Mouse (Mus musculus): Measurements from ENCODE around the gene Hist1h2an. TPM values are rescaled to one million over a fixed set of nuclear protein-coding genes. Genes with fewer than 3 reads are reported as not detected.
A peak's percentile ranks its signal among the peaks of the same experiment; 100 is the strongest.
"Not testable (repeated sequence)": the region's sequence is repeated elsewhere in the genome, so short reads cannot be mapped to it uniquely, and the experiment has no call there.

Hist1h2an gene
- total and polyA plus RNA-seq, 3 experiments = 8.6 to 1,740 (median 1,204) TPM

- Histone ChIP-seq H3K4me1 (ENCODE audit: control insufficient read depth in 1 of 2, insufficient read depth in 2 of 2, low read length in 2 of 2) (peaks cover 2 to 21% of the 10 kb centered on the region in 2 experiments; a peak in 3 of 4 replicates), H3K27ac (ENCODE audit: control insufficient read depth, low read depth, low read length) (peak within 1 kb of the TSS; percentile 98)
Observed at GRCm38 (mm10) chr13:21750159-21751017, 36.6 kb downstream of the Hist1h2an start, which contains the start of gene Hist1h4k. TSS of gene Hist1h4k (minus strand) at chr13:21750505.

GRCm38 (mm10) chr13:21749387-21750158, 37.4 kb downstream of the Hist1h2an start:
- Histone ChIP-seq H3K27me3 (ENCODE audit: control insufficient read depth in 1 of 2, insufficient read depth in 2 of 2, low read length in 2 of 2) (no peaks in the 10 kb centered on the region), H3K9me3 (replicated peaks; ENCODE audit: insufficient read depth, low read length) (no peaks in the 10 kb centered on the region), H3K79me2 (ENCODE audit: control insufficient read depth, insufficient read depth, low read length, poor library complexity) (no peaks in the 10 kb centered on the region; the same call in 1 of the 2 replicates), H3K9ac (ENCODE audit: control insufficient read depth, low read depth, low read length, poor library complexity, severe bottlenecking) (peak overlapping the region; percentile 77), H3K4me1 (ENCODE audit: control insufficient read depth in 1 of 2, insufficient read depth in 2 of 2, low read length in 2 of 2) (peaks cover 6 to 20% of the 10 kb centered on the region in 2 experiments; a peak in 3 of 4 replicates), H3K27ac (ENCODE audit: control insufficient read depth, low read depth, low read length) (peak overlapping the region; percentile 88), H3K36me3 (ENCODE audit: control insufficient read depth in 1 of 2, insufficient read depth in 2 of 2, low read length in 2 of 2) (peaks cover 0 to 29% of the 10 kb centered on the region in 2 experiments; a peak in 2 of 4 replicates), H3K4me3 (ENCODE audit: control insufficient read depth in 1 of 2, insufficient read depth in 1 of 2, low read depth in 2 of 2, low read length in 2 of 2) (peak overlapping the region; percentile 3 to 59)
- DNase-seq (ENCODE audit: low read depth, low spot score) = peak; percentile 84
- no peak for TF ChIP-seq POLR2AphosphoS2 (IDR thresholded peaks at IDR 0.05; ENCODE audit: low read length)
- peak; percentile 52 to 88; a peak in 3 of 4 replicates for TF ChIP-seq POLR2A (IDR thresholded peaks at IDR 0.05; ENCODE audit: control insufficient read depth in 1 of 2, insufficient read depth in 1 of 2, low read depth in 1 of 2, low read length in 2 of 2, poor library complexity in 1 of 2)

More at GRCm38 (mm10) chr13:21750159-21751017, 36.6 kb downstream of the Hist1h2an start, which contains the start of gene Hist1h4k:
- Histone ChIP-seq H3K9ac (ENCODE audit: control insufficient read depth, low read depth, low read length, poor library complexity, severe bottlenecking) (peak within 1 kb of the TSS; percentile 80), H3K36me3 (ENCODE audit: control insufficient read depth in 1 of 2, insufficient read depth in 2 of 2, low read length in 2 of 2) (peaks cover 0 to 30% of the 10 kb centered on the region in 2 experiments; a peak in 2 of 4 replicates), H3K4me3 (ENCODE audit: control insufficient read depth in 1 of 2, insufficient read depth in 1 of 2, low read depth in 2 of 2, low read length in 2 of 2) (peak within 1 kb of the TSS; percentile 6 to 59)
- not testable (repeated sequence) for H3K27me3 ChIP-seq (ENCODE audit: control insufficient read depth in 1 of 2, insufficient read depth in 2 of 2, low read length in 2 of 2); H3K79me2 ChIP-seq (ENCODE audit: control insufficient read depth, insufficient read depth, low read length, poor library complexity); H3K9me3 ChIP-seq (replicated peaks; ENCODE audit: insufficient read depth, low read length)
- peak; percentile 94 for DNase-seq (ENCODE audit: low read depth, low spot score)
- TF ChIP-seq POLR2AphosphoS5 (IDR thresholded peaks at IDR 0.05; ENCODE audit: borderline replicate concordance, low read depth, low read length) (peak; percentile 91; the same call in 1 of the 2 replicates), TBP (IDR thresholded peaks at IDR 0.05; ENCODE audit: low read depth, low read length) (peak; percentile 98), POLR2A (IDR thresholded peaks at IDR 0.05; ENCODE audit: control insufficient read depth in 1 of 2, insufficient read depth in 1 of 2, low read depth in 1 of 2, low read length in 2 of 2, poor library complexity in 1 of 2) (peak; percentile 96 to 97)

GRCm38 (mm10) chr13:21745006-21745405, 42.0 kb downstream of the Hist1h2an start:
- Histone ChIP-seq H3K36me3 (ENCODE audit: control insufficient read depth in 1 of 2, insufficient read depth in 2 of 2, low read length in 2 of 2) (peaks cover 0 to 26% of the 10 kb centered on the region in 2 experiments; a peak in 2 of 4 replicates), H3K79me2 (ENCODE audit: control insufficient read depth, insufficient read depth, low read length, poor library complexity) (no peaks in the 10 kb centered on the region; the same call in 1 of the 2 replicates), H3K9me3 (replicated peaks; ENCODE audit: insufficient read depth, low read length) (no peaks in the 10 kb centered on the region), H3K4me3 (ENCODE audit: control insufficient read depth in 1 of 2, insufficient read depth in 1 of 2, low read depth in 2 of 2, low read length in 2 of 2) (no peak overlapping the region), H3K9ac (ENCODE audit: control insufficient read depth, low read depth, low read length, poor library complexity, severe bottlenecking) (no peak overlapping the region), H3K27me3 (ENCODE audit: control insufficient read depth in 1 of 2, insufficient read depth in 2 of 2, low read length in 2 of 2) (no peaks in the 10 kb centered on the region), H3K4me1 (ENCODE audit: control insufficient read depth in 1 of 2, insufficient read depth in 2 of 2, low read length in 2 of 2) (peaks cover 6 to 17% of the 10 kb centered on the region in 2 experiments; a peak in 3 of 4 replicates), H3K27ac (ENCODE audit: control insufficient read depth, low read depth, low read length) (no peak overlapping the region)
- peak; percentile 44 for DNase-seq (ENCODE audit: low read depth, low spot score)
- peak; percentile 62 for TF ChIP-seq TAL1 (IDR thresholded peaks at IDR 0.05; ENCODE audit: low read length)
- TF ChIP-seq NELFE (IDR thresholded peaks at IDR 0.05; ENCODE audit: low read depth, low read length) = no peak

Other genes starting within 250 kb of the Hist1h2an start
- not detected in 2 replicates for gene Olfr1366, start 244.4 kb downstream of the Hist1h2an start, total RNA-seq (2012; rRNA removed)
- under 1 TPM in 1 of 2 experiments, not detected in 1; 0.04 TPM for gene Olfr1366, start 244.4 kb downstream of the Hist1h2an start, polyA plus RNA-seq (2012; ENCODE audit: insufficient read depth in 1 of 2, insufficient read length in 2 of 2, low read depth in 1 of 2, low replicate concordance in 2 of 2, missing spikeins in 1 of 2)
- gene Olfr1535, start 227.3 kb downstream of the Hist1h2an start, total RNA-seq (2012; rRNA removed) = not detected in 2 replicates
- not detected for gene Olfr1535, start 227.3 kb downstream of the Hist1h2an start, polyA plus RNA-seq (2012; ENCODE audit: insufficient read depth in 1 of 2, insufficient read length in 2 of 2, low read depth in 1 of 2, low replicate concordance in 2 of 2, missing spikeins in 1 of 2)
- not detected in 2 replicates for gene Olfr1364, start 205.5 kb downstream of the Hist1h2an start, total RNA-seq (2012; rRNA removed)
- gene Olfr1364, start 205.5 kb downstream of the Hist1h2an start, polyA plus RNA-seq (2012; ENCODE audit: insufficient read depth in 1 of 2, insufficient read length in 2 of 2, low read depth in 1 of 2, low replicate concordance in 2 of 2, missing spikeins in 1 of 2) = not detected
- gene Olfr1362, start 173.2 kb downstream of the Hist1h2an start, total RNA-seq (2012; rRNA removed) = not detected in 2 replicates
- gene Olfr1362, start 173.2 kb downstream of the Hist1h2an start, polyA plus RNA-seq (2012; ENCODE audit: insufficient read depth in 1 of 2, insufficient read length in 2 of 2, low read depth in 1 of 2, low replicate concordance in 2 of 2, missing spikeins in 1 of 2) = not detected
- 0.10 and 0.12 TPM in 2 replicates for gene Olfr11, start 144.7 kb downstream of the Hist1h2an start, total RNA-seq (2012; rRNA removed)
- gene Olfr11, start 144.7 kb downstream of the Hist1h2an start, polyA plus RNA-seq (2012; ENCODE audit: insufficient read depth in 1 of 2, insufficient read length in 2 of 2, low read depth in 1 of 2, low replicate concordance in 2 of 2, missing spikeins in 1 of 2) = under 1 TPM in 1 of 2 experiments, not detected in 1; 0.19 TPM
- not detected in 2 replicates for gene Olfr1361, start 123.8 kb downstream of the Hist1h2an start, total RNA-seq (2012; rRNA removed)
- gene Olfr1361, start 123.8 kb downstream of the Hist1h2an start, polyA plus RNA-seq (2012; ENCODE audit: insufficient read depth in 1 of 2, insufficient read length in 2 of 2, low read depth in 1 of 2, low replicate concordance in 2 of 2, missing spikeins in 1 of 2) = not detected
- gene Olfr1360, start 109.8 kb downstream of the Hist1h2an start, total RNA-seq (2012; rRNA removed) = not detected in 2 replicates
- not detected for gene Olfr1360, start 109.8 kb downstream of the Hist1h2an start, polyA plus RNA-seq (2012; ENCODE audit: insufficient read depth in 1 of 2, insufficient read length in 2 of 2, low read depth in 1 of 2, low replicate concordance in 2 of 2, missing spikeins in 1 of 2)
- not detected in 2 replicates for gene Olfr1359, start 89.1 kb downstream of the Hist1h2an start, total RNA-seq (2012; rRNA removed)
- not detected for gene Olfr1359, start 89.1 kb downstream of the Hist1h2an start, polyA plus RNA-seq (2012; ENCODE audit: insufficient read depth in 1 of 2, insufficient read length in 2 of 2, low read depth in 1 of 2, low replicate concordance in 2 of 2, missing spikeins in 1 of 2)
- 2,215 and 3,073 TPM in 2 replicates for gene Hist1h2bl, start 71.1 kb downstream of the Hist1h2an start, total RNA-seq (2012; rRNA removed)
- 1 to 10 TPM in 1 of 2 experiments, not detected in 1; 6.7 TPM for gene Hist1h2bl, start 71.1 kb downstream of the Hist1h2an start, polyA plus RNA-seq (2012; ENCODE audit: insufficient read depth in 1 of 2, insufficient read length in 2 of 2, low read depth in 1 of 2, low replicate concordance in 2 of 2, missing spikeins in 1 of 2)
- gene Hist1h2ai, start 70.8 kb downstream of the Hist1h2an start, total RNA-seq (2012; rRNA removed) = 1,435 and 1,802 TPM in 2 replicates
- gene Hist1h2ai, start 70.8 kb downstream of the Hist1h2an start, polyA plus RNA-seq (2012; ENCODE audit: insufficient read depth in 1 of 2, insufficient read length in 2 of 2, low read depth in 1 of 2, low replicate concordance in 2 of 2, missing spikeins in 1 of 2) = 1 to 10 TPM in 1 of 2 experiments, not detected in 1; 8.2 TPM
- gene Hist1h3h, start 69.6 kb downstream of the Hist1h2an start, total RNA-seq (2012; rRNA removed) = 3,336 and 3,710 TPM in 2 replicates
- 10 to 100 TPM in 1 of 2 experiments, not detected in 1; 18.4 TPM for gene Hist1h3h, start 69.6 kb downstream of the Hist1h2an start, polyA plus RNA-seq (2012; ENCODE audit: insufficient read depth in 1 of 2, insufficient read length in 2 of 2, low read depth in 1 of 2, low replicate concordance in 2 of 2, missing spikeins in 1 of 2)
- gene Hist1h2bm, start 65.2 kb downstream of the Hist1h2an start, total RNA-seq (2012; rRNA removed) = 1,196 and 2,041 TPM in 2 replicates
- 1 to 10 TPM in 1 of 2 experiments, not detected in 1; 1.7 TPM for gene Hist1h2bm, start 65.2 kb downstream of the Hist1h2an start, polyA plus RNA-seq (2012; ENCODE audit: insufficient read depth in 1 of 2, insufficient read length in 2 of 2, low read depth in 1 of 2, low replicate concordance in 2 of 2, missing spikeins in 1 of 2)
- 947 and 1,094 TPM in 2 replicates for gene Hist1h4j, start 52.2 kb downstream of the Hist1h2an start, total RNA-seq (2012; rRNA removed)
- 1 to 10 TPM in 1 of 2 experiments, not detected in 1; 2.7 TPM for gene Hist1h4j, start 52.2 kb downstream of the Hist1h2an start, polyA plus RNA-seq (2012; ENCODE audit: insufficient read depth in 1 of 2, insufficient read length in 2 of 2, low read depth in 1 of 2, low replicate concordance in 2 of 2, missing spikeins in 1 of 2)
- gene Hist1h4k, start 36.7 kb downstream of the Hist1h2an start, total RNA-seq (2012; rRNA removed) = 3,283 and 3,531 TPM in 2 replicates
- gene Hist1h4k, start 36.7 kb downstream of the Hist1h2an start, polyA plus RNA-seq (2012; ENCODE audit: insufficient read depth in 1 of 2, insufficient read length in 2 of 2, low read depth in 1 of 2, low replicate concordance in 2 of 2, missing spikeins in 1 of 2) = 10 to 100 TPM in 1 of 2 experiments, not detected in 1; 19.1 TPM
- 1,127 and 1,310 TPM in 2 replicates for gene Hist1h2ak, start 33.4 kb downstream of the Hist1h2an start, total RNA-seq (2012; rRNA removed)
- 10 to 100 TPM in 1 of 2 experiments, not detected in 1; 10.6 TPM for gene Hist1h2ak, start 33.4 kb downstream of the Hist1h2an start, polyA plus RNA-seq (2012; ENCODE audit: insufficient read depth in 1 of 2, insufficient read length in 2 of 2, low read depth in 1 of 2, low replicate concordance in 2 of 2, missing spikeins in 1 of 2)
- gene Hist1h2bn, start 33.1 kb downstream of the Hist1h2an start, total RNA-seq (2012; rRNA removed) = 1,714 and 2,074 TPM in 2 replicates
- gene Hist1h2bn, start 33.1 kb downstream of the Hist1h2an start, polyA plus RNA-seq (2012; ENCODE audit: insufficient read depth in 1 of 2, insufficient read length in 2 of 2, low read depth in 1 of 2, low replicate concordance in 2 of 2, missing spikeins in 1 of 2) = 1 to 10 TPM in 1 of 2 experiments, not detected in 1; 5.6 TPM
- 1,140 and 1,462 TPM in 2 replicates for gene Hist1h1b, start 6.6 kb downstream of the Hist1h2an start, total RNA-seq (2012; rRNA removed)
- 1 to 10 TPM in 1 of 2 experiments, not detected in 1; 2.9 TPM for gene Hist1h1b, start 6.6 kb downstream of the Hist1h2an start, polyA plus RNA-seq (2012; ENCODE audit: insufficient read depth in 1 of 2, insufficient read length in 2 of 2, low read depth in 1 of 2, low replicate concordance in 2 of 2, missing spikeins in 1 of 2)
- gene Hist1h3i, start 3.8 kb downstream of the Hist1h2an start, total RNA-seq (2012; rRNA removed) = 1,321 and 1,539 TPM in 2 replicates
- gene Hist1h3i, start 3.8 kb downstream of the Hist1h2an start, polyA plus RNA-seq (2012; ENCODE audit: insufficient read depth in 1 of 2, insufficient read length in 2 of 2, low read depth in 1 of 2, low replicate concordance in 2 of 2, missing spikeins in 1 of 2) = 10 to 100 TPM in 1 of 2 experiments, not detected in 1; 18.1 TPM
- 512 and 814 TPM in 2 replicates for gene Hist1h2bp, start 243 bp upstream of the Hist1h2an start, total RNA-seq (2012; rRNA removed)
- gene Hist1h2bp, start 243 bp upstream of the Hist1h2an start, polyA plus RNA-seq (2012; ENCODE audit: insufficient read depth in 1 of 2, insufficient read length in 2 of 2, low read depth in 1 of 2, low replicate concordance in 2 of 2, missing spikeins in 1 of 2) = 1 to 10 TPM in 1 of 2 experiments, not detected in 1; 3.0 TPM
- 2,195 and 3,125 TPM in 2 replicates for gene Hist1h2bq, start 23.0 kb upstream of the Hist1h2an start, total RNA-seq (2012; rRNA removed)
- gene Hist1h2bq, start 23.0 kb upstream of the Hist1h2an start, polyA plus RNA-seq (2012; ENCODE audit: insufficient read depth in 1 of 2, insufficient read length in 2 of 2, low read depth in 1 of 2, low replicate concordance in 2 of 2, missing spikeins in 1 of 2) = 1 to 10 TPM in 1 of 2 experiments, not detected in 1; 6.2 TPM
- gene Hist1h2ao, start 23.2 kb upstream of the Hist1h2an start, total RNA-seq (2012; rRNA removed) = 1.6 TPM in 1 of 2 replicates, not detected in the other
- gene Hist1h2ao, start 23.2 kb upstream of the Hist1h2an start, polyA plus RNA-seq (2012; ENCODE audit: insufficient read depth in 1 of 2, insufficient read length in 2 of 2, low read depth in 1 of 2, low replicate concordance in 2 of 2, missing spikeins in 1 of 2) = 1,000 to 10,000 TPM in 1 of 2 experiments, not detected in 1; 1,152 TPM
- gene Hist1h4m, start 24.5 kb upstream of the Hist1h2an start, total RNA-seq (2012; rRNA removed) = 28.0 and 49.2 TPM in 2 replicates
- gene Hist1h4m, start 24.5 kb upstream of the Hist1h2an start, polyA plus RNA-seq (2012; ENCODE audit: insufficient read depth in 1 of 2, insufficient read length in 2 of 2, low read depth in 1 of 2, low replicate concordance in 2 of 2, missing spikeins in 1 of 2) = 10 to 100 TPM in 1 of 2 experiments, not detected in 1; 27.5 TPM
- 9,853 and 10,418 TPM in 2 replicates for gene Hist1h4n, start 45.0 kb upstream of the Hist1h2an start, total RNA-seq (2012; rRNA removed)
- gene Hist1h4n, start 45.0 kb upstream of the Hist1h2an start, polyA plus RNA-seq (2012; ENCODE audit: insufficient read depth in 1 of 2, insufficient read length in 2 of 2, low read depth in 1 of 2, low replicate concordance in 2 of 2, missing spikeins in 1 of 2) = 1 to 10 TPM in 1 of 2 experiments, not detected in 1; 9.0 TPM
- gene Hist1h2ap, start 46.3 kb upstream of the Hist1h2an start, total RNA-seq (2012; rRNA removed) = 3,706 and 4,747 TPM in 2 replicates
- 100 to 1,000 TPM in 1 of 2 experiments, not detected in 1; 727 TPM for gene Hist1h2ap, start 46.3 kb upstream of the Hist1h2an start, polyA plus RNA-seq (2012; ENCODE audit: insufficient read depth in 1 of 2, insufficient read length in 2 of 2, low read depth in 1 of 2, low replicate concordance in 2 of 2, missing spikeins in 1 of 2)
- 2,013 and 2,821 TPM in 2 replicates for gene Hist1h2br, start 46.5 kb upstream of the Hist1h2an start, total RNA-seq (2012; rRNA removed)
- gene Hist1h2br, start 46.5 kb upstream of the Hist1h2an start, polyA plus RNA-seq (2012; ENCODE audit: insufficient read depth in 1 of 2, insufficient read length in 2 of 2, low read depth in 1 of 2, low replicate concordance in 2 of 2, missing spikeins in 1 of 2) = 1 to 10 TPM in 1 of 2 experiments, not detected in 1; 6.0 TPM
- gene Zfp184, start 157.9 kb upstream of the Hist1h2an start, total RNA-seq (2012; rRNA removed) = 0.42 and 0.52 TPM in 2 replicates
- gene Zfp184, start 157.9 kb upstream of the Hist1h2an start, polyA plus RNA-seq (2012; ENCODE audit: insufficient read depth in 1 of 2, insufficient read length in 2 of 2, low read depth in 1 of 2, low replicate concordance in 2 of 2, missing spikeins in 1 of 2) = 1 to 10 TPM in 1 of 2 experiments, not detected in 1; 1.0 TPM
- not detected in 2 replicates for gene Pom121l2, start 194.0 kb upstream of the Hist1h2an start, total RNA-seq (2012; rRNA removed)
- gene Pom121l2, start 194.0 kb upstream of the Hist1h2an start, polyA plus RNA-seq (2012; ENCODE audit: insufficient read depth in 1 of 2, insufficient read length in 2 of 2, low read depth in 1 of 2, low replicate concordance in 2 of 2, missing spikeins in 1 of 2) = not detected
- not detected in 2 replicates for gene Prss16, start 222.5 kb upstream of the Hist1h2an start, total RNA-seq (2012; rRNA removed)
- gene Prss16, start 222.5 kb upstream of the Hist1h2an start, polyA plus RNA-seq (2012; ENCODE audit: insufficient read depth in 1 of 2, insufficient read length in 2 of 2, low read depth in 1 of 2, low replicate concordance in 2 of 2, missing spikeins in 1 of 2) = under 1 TPM in 1 of 2 experiments, not detected in 1; 0.47 TPM
- gene Hist1h2ah, start 248.3 kb upstream of the Hist1h2an start, total RNA-seq (2012; rRNA removed) = 1,264 and 1,284 TPM in 2 replicates
- gene Hist1h2ah, start 248.3 kb upstream of the Hist1h2an start, polyA plus RNA-seq (2012; ENCODE audit: insufficient read depth in 1 of 2, insufficient read length in 2 of 2, low read depth in 1 of 2, low replicate concordance in 2 of 2, missing spikeins in 1 of 2) = 1 to 10 TPM in 1 of 2 experiments, not detected in 1; 3.7 TPM
- 2,495 and 3,316 TPM in 2 replicates for gene Hist1h2bk, start 248.7 kb upstream of the Hist1h2an start, total RNA-seq (2012; rRNA removed)
- 1 to 10 TPM in 1 of 2 experiments, not detected in 1; 5.7 TPM for gene Hist1h2bk, start 248.7 kb upstream of the Hist1h2an start, polyA plus RNA-seq (2012; ENCODE audit: insufficient read depth in 1 of 2, insufficient read length in 2 of 2, low read depth in 1 of 2, low replicate concordance in 2 of 2, missing spikeins in 1 of 2)